In genomic region chr17:66507049-66507954, GRCm38 (mm10) we compare ENCODE assay signal across 9 mouse cellular contexts. TPM values are rescaled to one million over a fixed set of nuclear protein-coding genes. Genes with fewer than 3 reads are reported as not detected.
A peak's percentile ranks its signal among the peaks of the same experiment; 100 is the strongest.
DNase-seq lines count a peak whose midpoint lies in the region; ATAC-seq lines count a peak whose summit lies in the region.
"Had no signal": no experiment of that assay in that cellular context is flagged by ENCODE, and none has a peak within 500 bp of the region (broad histone marks: within the 10 kb centered on the region; RNA-seq: fewer than 3 reads in every experiment).

No protein-coding gene starts in this region.

- 87% methylated on average over 9 of the region's 9 CpGs for WGBS in heart, embryonic 12.5 days

- ATAC-seq in heart, embryonic 12.5 days (ENCODE audit: insufficient number of reproducible peaks, low FRiP score), result no peak

- no peak overlapping the region for H3K9ac ChIP-seq in heart, embryonic 12.5 days
- H3K9ac ChIP-seq: embryonic facial prominence, embryonic 15.5 days had no signal

- peak; percentile 50 to 54 for DNase-seq in heart, adult 18-20 months
- peak; percentile 59 for DNase-seq in 3134 (ENCODE audit: extremely low read depth, insufficient read length, low spot score)
- peak; percentile 57 for DNase-seq in ES-CJ7 (ENCODE audit: low read depth, low spot score)
- peak; percentile 57 to 71 for DNase-seq in cerebellum, postnatal 25 days
- DNase-seq in thymus, postnatal 0 days (ENCODE audit: low spot score), result no peak
- no peak for DNase-seq in left cerebral cortex, postnatal 36 days (ENCODE audit: low spot score in 2 of 2)

- no peak overlapping the region for H3K27ac ChIP-seq in heart, embryonic 12.5 days (ENCODE audit: poor library complexity, severe bottlenecking)
- H3K27ac ChIP-seq: embryonic facial prominence, embryonic 15.5 days had no signal

- no peak overlapping the region for H3K4me2 ChIP-seq in heart, embryonic 12.5 days
- H3K4me2 ChIP-seq: embryonic facial prominence, embryonic 15.5 days had no signal

- H3K9me3 ChIP-seq in heart, embryonic 12.5 days (replicated peaks), result no peaks in the 10 kb centered on the region
- H3K9me3 ChIP-seq: embryonic facial prominence, embryonic 15.5 days; G1E had no signal

- intact Hi-C loops in left cerebral cortex, postnatal 36 days (cut with DNase I), result no loop called here

- H3K4me1 ChIP-seq in heart, embryonic 12.5 days (replicated peaks), result peaks cover 53% of the 10 kb centered on the region

- H3K4me3 ChIP-seq in heart, embryonic 12.5 days, result no peak overlapping the region
- H3K4me3 ChIP-seq: embryonic facial prominence, embryonic 15.5 days had no signal

- peaks cover 37% of the 10 kb centered on the region for H3K36me3 ChIP-seq in heart, embryonic 12.5 days

- H3K27me3 ChIP-seq in heart, embryonic 12.5 days (replicated peaks), result no peaks in the 10 kb centered on the region
- H3K27me3 ChIP-seq: embryonic facial prominence, embryonic 15.5 days had no signal

RNA-seq across cellular contexts. Expression of gene Rab12, which starts 12.2 kb away (rescaled TPM):
- total RNA-seq in heart, adult 18-20 months (2021), result 100 to 1,000 TPM; 204 to 226 TPM
- polyA plus RNA-seq in heart, embryonic 12.5 days (2016; fragmentation: Nextera tagmentation; extraction: Ambion mirVana), result 60.5 and 63.6 TPM in 2 replicates
- polyA plus RNA-seq in thymus, postnatal 0 days (2015; fragmentation: Nextera tagmentation; extraction: Ambion mirVana), result 20.8 and 24.9 TPM in 2 replicates
- total RNA-seq in left cerebral cortex, postnatal 36 days (2021), result 100 to 1,000 TPM; 119 to 121 TPM

RNA-seq across cellular contexts. Expression of gene Mtcl1, which starts 57.8 kb away (rescaled TPM):
- total RNA-seq in heart, adult 18-20 months (2021), result 1 to 10 TPM; 4.3 to 4.9 TPM
- polyA plus RNA-seq in heart, embryonic 12.5 days (2016; fragmentation: Nextera tagmentation; extraction: Ambion mirVana), result 1.4 and 1.7 TPM in 2 replicates
- polyA plus RNA-seq in thymus, postnatal 0 days (2015; fragmentation: Nextera tagmentation; extraction: Ambion mirVana), result 4.4 and 5.6 TPM in 2 replicates
- 100 to 1,000 TPM in 1 of 2 experiments, 10 to 100 TPM in 1; 95.3 to 117 TPM for total RNA-seq in left cerebral cortex, postnatal 36 days (2021)
- polyA plus RNA-seq: G1E had no signal

Comparison
In these comparisons a context has a peak if more than half of its experiments do, and no peak if none do; other contexts are left out.
1. DNase-seq: peak in heart, adult 18-20 months (2 of 2), 3134 (single experiment), ES-CJ7 (single experiment) and cerebellum, postnatal 25 days (2 of 2); none in thymus, postnatal 0 days (single experiment) and left cerebral cortex, postnatal 36 days (0 of 2).
2. RNA of gene Mtcl1, which starts 57.8 kb away (total RNA-seq): 95.3 to 117 TPM in left cerebral cortex, postnatal 36 days; 4.3 to 4.9 TPM in heart, adult 18-20 months; every median in the first group is over 10 times any median in the second.